Mouse (Mus musculus) hindbrain, embryonic 15.5 days (tissue): ENCODE measurements at regions not wholly inside any gene's neighbourhood (a gene's known extent, or its start where the extent isn't known, plus 50 kb on each side); places are given as distances from the start of the nearest gene placed in this dataset.

Experiments used
- ATAC-seq: fragments of 200-750 bp; cut with Nextera tagmentation; 2 replicates; pipeline ENCODE4 v1.8.0; 2017; ENCODE audit warnings: low read depth, moderate number of reproducible peaks, moderate TSS enrichment; ENCODE audit not compliant: low FRiP score
- H3K27ac ChIP-seq: fragments of 300-500 bp; sonication (generic); replicated peaks from 2 replicates; pipeline ENCODE4 v1.5.1; 2015; ENCODE audit warnings: mild to moderate bottlenecking, inconsistent platforms
- H3K27me3 ChIP-seq: fragments of 300-500 bp; sonication (generic); 2 replicates; pipeline ENCODE4 v1.6.1; 2015; ENCODE audit warnings: control low read depth, inconsistent platforms
- H3K36me3 ChIP-seq: fragments of 300-500 bp; sonication (generic); 2 replicates; pipeline ENCODE4 v1.6.1; 2015; ENCODE audit warnings: control low read depth, inconsistent platforms
- H3K4me1 ChIP-seq: fragments of 300-500 bp; sonication (generic); replicated peaks from 2 replicates; pipeline ENCODE4 v1.6.1; 2015; ENCODE audit warnings: control low read depth, inconsistent platforms
- H3K4me2 ChIP-seq: fragments of 300-500 bp; sonication (generic); 2 replicates; pipeline ENCODE4 v1.6.1; 2015; ENCODE audit warnings: moderate library complexity, mild to moderate bottlenecking, inconsistent platforms
- H3K4me3 ChIP-seq: fragments of 300-500 bp; sonication (generic); 2 replicates; pipeline ENCODE4 v1.5.1; 2015; ENCODE audit warnings: mild to moderate bottlenecking, inconsistent platforms
- H3K9ac ChIP-seq: fragments of 300-500 bp; sonication (generic); 2 replicates; pipeline ENCODE4 v1.6.1; 2015; ENCODE audit warnings: inconsistent platforms
- H3K9me3 ChIP-seq: fragments of 300-500 bp; sonication (generic); 2 replicates; pipeline ENCODE4 v1.6.1; 2016; ENCODE audit warnings: control low read depth, inconsistent platforms
- WGBS: fragments of 180-500 bp; shearing (Covaris S2); methylation state at CpG from one replicate; pipeline ENCODE4 v1.1.7; 2015; 5-methylcytosine and 5-hydroxymethylcytosine counted together

- Histone ChIP-seq H3K4me1 (no peaks in the 10 kb centered on the region), H3K4me3 (no peak overlapping the region), H3K9me3 (no peaks in the 10 kb centered on the region), H3K36me3 (no peaks in the 10 kb centered on the region), H3K9ac (no peak overlapping the region), H3K27me3 (no peaks in the 10 kb centered on the region), H3K4me2 (no peak overlapping the region), H3K27ac (no peak overlapping the region)
- WGBS: 64% methylated on average over 6 of the region's 6 CpGs
- no peak for ATAC-seq
Observed at GRCm38 (mm10) chr2:113959025-113959767, 54.2 kb downstream of the Gjd2 start.

GRCm38 (mm10) chr2:113952480-113952879, 60.9 kb downstream of the Gjd2 start:
- H3K9me3 ChIP-seq: no peaks in the 10 kb centered on the region
- no peak overlapping the region for H3K4me2 ChIP-seq
- H3K27ac ChIP-seq: no peak overlapping the region
- no peaks in the 10 kb centered on the region for H3K36me3 ChIP-seq
- no peak overlapping the region for H3K4me3 ChIP-seq
- H3K27me3 ChIP-seq: no peaks in the 10 kb centered on the region
- no peak overlapping the region for H3K9ac ChIP-seq
- no peaks in the 10 kb centered on the region for H3K4me1 ChIP-seq
- no peak for ATAC-seq

- H3K4me3 ChIP-seq: no peak overlapping the region
- no peaks in the 10 kb centered on the region for H3K36me3 ChIP-seq
- H3K4me2 ChIP-seq: no peak overlapping the region
- no peaks in the 10 kb centered on the region for H3K27me3 ChIP-seq
- H3K9ac ChIP-seq: no peak overlapping the region
- no peak overlapping the region for H3K27ac ChIP-seq
- H3K9me3 ChIP-seq: no peaks in the 10 kb centered on the region
- ATAC-seq: no peak
- WGBS: 60% methylated on average over 2 of the region's 2 CpGs
- no peaks in the 10 kb centered on the region for H3K4me1 ChIP-seq
Observed at GRCm38 (mm10) chr2:113949296-113949990, 64.0 kb downstream of the Gjd2 start.

- Histone ChIP-seq H3K27ac (no peak overlapping the region), H3K9me3 (no peaks in the 10 kb centered on the region), H3K36me3 (no peaks in the 10 kb centered on the region), H3K4me1 (no peaks in the 10 kb centered on the region), H3K4me3 (no peak overlapping the region), H3K27me3 (no peaks in the 10 kb centered on the region), H3K9ac (no peak overlapping the region), H3K4me2 (no peak overlapping the region)
- no peak for ATAC-seq
- 91% methylated on average over 4 of the region's 4 CpGs for WGBS
Observed at GRCm38 (mm10) chr2:113931689-113932088, 81.7 kb downstream of the Gjd2 start.

GRCm38 (mm10) chr2:113930948-113931347, 82.5 kb downstream of the Gjd2 start:
- H3K36me3 ChIP-seq: no peaks in the 10 kb centered on the region
- H3K27ac ChIP-seq: no peak overlapping the region
- H3K9ac ChIP-seq: no peak overlapping the region
- 84% methylated on average over 1 of the region's 1 CpGs for WGBS
- no peaks in the 10 kb centered on the region for H3K4me1 ChIP-seq
- no peaks in the 10 kb centered on the region for H3K27me3 ChIP-seq
- no peaks in the 10 kb centered on the region for H3K9me3 ChIP-seq
- no peak overlapping the region for H3K4me3 ChIP-seq
- no peak overlapping the region for H3K4me2 ChIP-seq
- ATAC-seq: no peak

GRCm38 (mm10) chr2:113929650-113930049, 81.2 kb upstream of the Arhgap11a start:
- H3K4me3 ChIP-seq: no peak overlapping the region
- 93% methylated on average over 1 of the region's 1 CpGs for WGBS
- no peaks in the 10 kb centered on the region for H3K36me3 ChIP-seq
- no peaks in the 10 kb centered on the region for H3K4me1 ChIP-seq
- no peak overlapping the region for H3K9ac ChIP-seq
- H3K9me3 ChIP-seq: no peaks in the 10 kb centered on the region
- no peak overlapping the region for H3K27ac ChIP-seq
- H3K4me2 ChIP-seq: no peak overlapping the region
- no peak for ATAC-seq
- no peaks in the 10 kb centered on the region for H3K27me3 ChIP-seq

- 68% methylated on average over 2 of the region's 2 CpGs for WGBS
- Histone ChIP-seq H3K9ac (no peak overlapping the region), H3K36me3 (no peaks in the 10 kb centered on the region), H3K4me1 (no peaks in the 10 kb centered on the region), H3K27ac (no peak overlapping the region), H3K9me3 (no peaks in the 10 kb centered on the region), H3K27me3 (no peaks in the 10 kb centered on the region), H3K4me2 (no peak overlapping the region), H3K4me3 (no peak overlapping the region)
- ATAC-seq: no peak
Observed at GRCm38 (mm10) chr2:113924138-113924537, 75.7 kb upstream of the Arhgap11a start.

- Histone ChIP-seq H3K4me2 (no peak overlapping the region), H3K27me3 (no peaks in the 10 kb centered on the region), H3K36me3 (no peaks in the 10 kb centered on the region), H3K27ac (no peak overlapping the region), H3K9ac (no peak overlapping the region), H3K4me3 (no peak overlapping the region), H3K9me3 (no peaks in the 10 kb centered on the region), H3K4me1 (no peaks in the 10 kb centered on the region)
- WGBS: 98% methylated on average over 2 of the region's 2 CpGs
- no peak for ATAC-seq
Observed at GRCm38 (mm10) chr2:113918913-113919312, 70.5 kb upstream of the Arhgap11a start.

- WGBS: 84% methylated on average over 2 of the region's 2 CpGs
- no peak overlapping the region for H3K27ac ChIP-seq
- H3K9me3 ChIP-seq: no peaks in the 10 kb centered on the region
- no peaks in the 10 kb centered on the region for H3K4me1 ChIP-seq
- no peak overlapping the region for H3K4me2 ChIP-seq
- no peak overlapping the region for H3K4me3 ChIP-seq
- H3K27me3 ChIP-seq: no peaks in the 10 kb centered on the region
- no peak for ATAC-seq
- H3K9ac ChIP-seq: no peak overlapping the region
- H3K36me3 ChIP-seq: no peaks in the 10 kb centered on the region
Observed at GRCm38 (mm10) chr2:113914248-113914647, 65.8 kb upstream of the Arhgap11a start.

- Histone ChIP-seq H3K4me3 (no peak overlapping the region), H3K36me3 (no peaks in the 10 kb centered on the region), H3K27ac (no peak overlapping the region), H3K27me3 (no peaks in the 10 kb centered on the region), H3K9me3 (no peaks in the 10 kb centered on the region), H3K4me1 (no peaks in the 10 kb centered on the region), H3K9ac (no peak overlapping the region), H3K4me2 (no peak overlapping the region)
- 55% methylated on average over 3 of the region's 3 CpGs for WGBS
- ATAC-seq: no peak
Observed at GRCm38 (mm10) chr2:113911188-113911587, 62.7 kb upstream of the Arhgap11a start.

GRCm38 (mm10) chr2:113909502-113909901, 61.0 kb upstream of the Arhgap11a start:
- Histone ChIP-seq H3K27me3 (no peaks in the 10 kb centered on the region), H3K27ac (no peak overlapping the region), H3K4me2 (no peak overlapping the region), H3K4me3 (no peak overlapping the region), H3K9me3 (no peaks in the 10 kb centered on the region), H3K9ac (no peak overlapping the region), H3K36me3 (no peaks in the 10 kb centered on the region), H3K4me1 (no peaks in the 10 kb centered on the region)
- ATAC-seq: 0 out of 2 replicates have a peak, but pooled peaks have one; percentile 23
- 80% methylated on average over 4 of the region's 4 CpGs for WGBS

GRCm38 (mm10) chr2:113908636-113909035, 60.2 kb upstream of the Arhgap11a start:
- Histone ChIP-seq H3K27ac (no peak overlapping the region), H3K9me3 (no peaks in the 10 kb centered on the region), H3K27me3 (no peaks in the 10 kb centered on the region), H3K4me2 (no peak overlapping the region), H3K4me1 (no peaks in the 10 kb centered on the region), H3K4me3 (no peak overlapping the region), H3K9ac (no peak overlapping the region), H3K36me3 (no peaks in the 10 kb centered on the region)
- WGBS: 70% methylated on average over 4 of the region's 4 CpGs
- no peak for ATAC-seq
